Mouse (Mus musculus): ENCODE measurements around the gene Itpripl1.
"Not testable (repeated sequence)": the region's sequence is repeated elsewhere in the genome, so short reads cannot be mapped to it uniquely, and the experiment has no call there.

Gene Itpripl1

DNA sequence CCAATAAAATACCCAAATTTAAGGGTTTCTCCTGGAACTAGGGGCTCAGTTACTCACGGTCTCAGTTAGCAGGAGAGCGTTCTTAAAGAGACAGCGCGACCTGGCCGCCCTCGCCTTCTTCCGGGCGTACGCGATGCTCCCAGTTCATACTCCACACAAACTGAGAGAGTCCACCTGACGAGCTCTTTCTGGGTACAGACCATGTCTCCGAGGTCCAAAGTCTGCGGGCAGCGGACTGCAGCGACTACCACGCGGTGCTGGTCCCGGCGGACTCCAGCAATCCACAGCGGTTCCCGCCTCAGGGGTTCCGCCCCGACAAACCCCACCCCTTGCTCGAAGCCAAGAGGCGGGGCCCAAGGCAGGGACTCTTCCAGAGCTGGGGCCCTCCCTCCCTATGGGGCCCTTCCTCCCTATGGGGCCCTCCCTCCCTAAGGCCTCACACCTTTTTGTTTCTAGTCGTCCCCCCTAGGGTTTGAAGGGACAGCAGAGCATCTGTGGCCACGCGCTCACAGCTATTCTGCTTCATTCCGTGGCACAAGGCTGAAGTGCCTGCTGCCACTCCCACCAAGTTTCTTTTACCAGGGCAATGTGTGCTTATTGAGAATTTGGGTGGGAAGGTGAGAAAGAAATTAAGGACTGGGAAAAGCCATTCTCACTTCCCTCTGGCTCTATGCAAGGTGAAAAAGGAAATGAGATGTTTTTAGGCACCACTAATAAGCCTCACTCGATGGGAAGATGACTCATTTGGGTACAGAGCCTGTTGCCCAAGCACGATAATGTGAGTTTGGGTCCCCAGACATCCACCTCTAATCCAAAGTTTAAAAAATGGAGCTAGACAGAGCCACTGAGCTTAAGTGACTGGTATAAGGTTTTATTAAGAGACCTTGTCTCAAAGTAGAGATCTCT lies at the start of gene Itpripl1:
TSS of gene Itpripl1 (minus strand) at position 285 of the 906 bp plus-strand sequence.
- DNase-seq (ENCODE audit: low read depth, low spot score) = peak; percentile 83

DNA sequence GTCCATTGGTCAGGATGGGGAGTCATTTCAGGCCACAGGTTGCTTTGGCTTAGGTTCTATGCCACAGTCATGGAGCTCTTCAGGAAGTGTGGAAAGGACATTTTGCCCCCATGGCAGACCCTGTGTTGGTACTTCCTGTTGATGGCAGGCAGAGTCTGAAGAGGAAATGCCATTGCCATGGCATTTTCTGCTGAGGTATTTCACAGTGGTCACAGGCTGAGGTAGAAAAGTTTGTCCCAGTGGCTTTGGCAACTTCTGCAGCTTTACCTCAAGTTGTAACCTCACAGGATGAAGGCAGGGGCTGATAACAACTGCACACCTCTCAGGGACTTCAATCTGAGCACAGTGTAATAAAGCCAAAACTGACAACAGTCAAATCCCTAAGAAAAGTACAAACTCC lies 46.3 kb upstream of the Itpripl1 start:
- peak; percentile 33 for DNase-seq (ENCODE audit: low read depth, low spot score)

DNA sequence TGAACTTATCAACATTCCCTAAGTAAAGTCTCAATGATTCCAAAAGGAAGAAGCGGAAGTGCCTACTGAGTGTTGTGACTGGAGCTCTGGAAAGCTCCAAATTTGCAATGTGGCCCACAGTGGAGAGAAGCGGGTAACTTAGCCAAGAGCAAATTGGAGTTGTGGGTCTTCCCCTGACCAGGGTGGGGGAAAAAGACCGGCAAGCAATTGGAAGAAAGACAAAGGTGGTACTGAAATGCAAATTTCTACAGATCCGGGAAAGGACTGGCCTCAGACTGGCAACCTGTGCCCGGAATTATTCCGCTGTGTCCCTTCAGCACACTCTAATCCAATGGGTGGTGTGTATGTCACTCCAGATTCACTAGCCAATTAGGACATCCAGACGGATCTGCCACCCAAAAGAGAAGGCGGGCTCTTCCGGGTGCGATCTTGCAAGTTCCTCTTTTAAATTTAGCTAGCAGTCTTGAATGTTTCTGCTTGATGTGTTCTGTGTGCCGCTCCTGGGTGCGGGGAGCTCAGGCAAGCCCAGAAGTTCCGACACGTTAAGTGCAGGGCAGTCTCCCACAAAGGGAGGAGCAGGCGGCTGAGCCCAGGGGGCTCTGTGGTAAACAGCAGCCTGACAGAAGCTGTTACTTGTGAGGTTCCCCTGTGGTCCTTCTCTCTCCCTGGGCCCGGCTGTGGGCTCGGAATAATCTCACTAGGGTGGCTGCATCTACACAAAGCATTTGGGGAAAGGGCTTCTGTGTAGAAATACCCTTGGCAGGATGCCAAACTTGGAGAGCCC lies 39.5 kb upstream of the Itpripl1 start:
- DNase-seq (ENCODE audit: low read depth, low spot score) = peak; percentile 86

DNA sequence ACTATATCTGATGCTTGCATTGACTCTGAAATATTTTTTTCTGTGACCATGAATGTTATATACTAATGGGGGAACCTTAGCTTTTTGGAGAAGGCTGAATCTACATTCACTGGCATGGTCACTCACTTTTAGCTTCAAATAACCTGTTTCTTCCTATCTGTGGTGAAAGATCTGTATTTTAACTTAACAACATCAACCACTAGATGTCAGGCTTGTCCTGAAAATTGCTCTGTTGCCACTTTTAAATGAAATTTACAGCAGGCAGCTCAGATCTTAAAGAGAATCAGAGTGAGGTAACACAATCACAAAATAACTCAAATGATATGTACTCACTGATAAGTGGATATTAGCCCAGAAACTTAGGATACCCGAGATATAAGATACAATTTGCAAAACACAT lies 23.0 kb upstream of the Itpripl1 start:
- peak; percentile 67 for DNase-seq (ENCODE audit: low read depth, low spot score)

DNA sequence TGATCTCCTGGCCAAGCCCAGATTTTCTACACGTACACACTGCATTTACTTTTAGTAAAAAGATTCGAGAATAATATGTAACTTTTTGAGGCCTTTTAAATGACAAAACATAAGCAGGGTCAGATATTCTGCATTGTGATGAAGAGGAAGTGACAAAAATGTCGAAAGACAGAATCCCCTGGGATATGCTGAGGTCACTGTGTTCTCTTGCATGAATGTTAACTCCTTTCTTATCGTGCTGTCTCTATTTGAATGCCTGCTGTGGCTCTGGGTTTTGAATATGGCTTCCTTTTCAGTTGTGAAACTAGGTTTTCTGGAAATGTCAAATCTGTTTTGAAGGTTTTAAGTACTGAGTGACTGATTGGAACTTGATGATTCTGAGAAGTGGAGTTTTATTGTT lies 22.4 kb upstream of the Itpripl1 start:
- DNase-seq (ENCODE audit: low read depth, low spot score) = no peak

DNA sequence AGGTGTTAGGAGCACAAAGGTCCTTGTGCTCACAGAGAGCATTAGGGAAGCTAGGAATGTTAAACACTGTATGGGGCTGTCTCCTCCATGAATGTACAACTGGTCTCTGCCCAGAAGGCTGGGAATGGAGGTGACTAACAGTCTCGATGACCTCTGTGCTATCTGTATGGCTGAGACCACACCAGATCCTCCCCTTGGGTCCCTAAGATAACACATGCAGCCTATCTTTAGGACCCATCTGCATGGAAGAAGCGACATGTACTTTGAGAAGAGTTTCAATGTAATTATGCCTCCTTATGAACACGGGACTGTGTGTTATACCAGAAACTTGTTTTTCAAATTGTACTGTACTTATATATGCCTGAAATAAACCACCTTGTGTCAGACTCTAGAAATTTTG lies 2.5 kb upstream of the Itpripl1 start:
- no peak for DNase-seq (ENCODE audit: low read depth, low spot score)

DNA sequence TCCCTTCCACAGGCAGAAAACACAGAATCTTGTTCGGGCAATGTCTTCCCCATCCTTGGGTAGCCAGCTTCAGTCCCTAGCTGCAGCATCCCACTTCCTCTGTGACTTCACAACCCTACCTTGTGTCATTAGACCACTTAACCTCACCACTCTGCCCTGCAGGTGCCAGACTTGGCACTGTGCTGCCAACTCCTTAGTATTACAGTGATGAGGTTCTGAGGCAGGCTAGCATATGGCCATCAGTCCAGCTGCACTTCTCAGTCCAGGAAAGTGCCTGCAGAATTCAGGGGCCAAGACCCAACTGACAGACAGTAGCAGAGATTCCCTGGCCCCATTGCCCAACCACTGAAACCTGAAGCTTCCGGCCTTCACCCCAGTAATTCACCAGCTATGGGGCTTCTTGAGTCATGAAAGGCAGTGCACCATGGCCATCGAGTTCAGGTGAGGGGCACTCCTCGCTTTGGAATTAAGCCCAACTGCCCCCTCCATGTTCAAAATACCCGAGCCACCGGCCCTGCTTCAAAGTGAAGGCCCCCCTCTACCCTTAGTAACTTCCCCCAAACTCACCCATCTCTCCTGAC lies 575 bp downstream of the Itpripl1 start:
- peak; percentile 35 for DNase-seq (ENCODE audit: low read depth, low spot score)

DNA sequence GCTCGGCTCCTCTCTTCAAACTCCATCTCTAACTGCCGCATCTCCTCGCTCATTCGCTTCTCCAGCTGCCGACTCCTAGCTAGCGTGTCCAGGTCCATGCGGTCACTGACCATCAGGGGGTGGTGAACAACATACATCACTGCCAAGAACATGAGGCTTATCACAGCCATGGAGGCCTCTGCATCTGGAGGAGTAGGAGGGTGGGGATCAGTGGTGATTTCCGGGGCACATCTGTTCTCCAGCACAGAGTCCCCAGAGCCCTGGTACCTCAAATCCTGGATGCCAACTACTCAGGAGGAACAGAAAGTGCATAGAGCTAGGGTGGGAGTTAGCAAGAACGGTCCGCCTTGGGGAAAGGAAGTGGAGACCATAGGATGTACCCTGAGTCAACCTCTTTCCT lies 1.2 kb downstream of the Itpripl1 start:
- DNase-seq (ENCODE audit: low read depth, low spot score) = no peak

DNA sequence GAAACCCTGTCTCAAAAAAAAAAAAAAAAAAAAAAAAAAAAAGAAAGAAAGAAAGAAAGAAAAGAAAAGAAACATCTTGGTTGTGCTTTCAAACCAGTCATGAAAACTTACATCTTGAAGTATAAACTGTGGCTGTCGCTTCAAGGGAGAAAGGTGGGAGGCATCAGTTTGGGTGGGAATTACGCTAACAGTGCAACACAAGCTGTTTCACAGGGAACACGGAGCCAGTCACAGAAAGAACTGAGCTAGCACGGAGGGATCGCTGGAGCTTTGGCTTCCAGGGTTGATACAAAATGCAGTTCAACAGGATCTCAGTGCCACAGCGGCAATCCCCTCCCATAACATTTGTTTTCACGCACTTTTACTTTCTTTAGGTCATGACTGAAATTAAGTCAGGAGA lies 3.2 kb downstream of the Itpripl1 start:
- DNase-seq (ENCODE audit: low read depth, low spot score) = no peak

DNA sequence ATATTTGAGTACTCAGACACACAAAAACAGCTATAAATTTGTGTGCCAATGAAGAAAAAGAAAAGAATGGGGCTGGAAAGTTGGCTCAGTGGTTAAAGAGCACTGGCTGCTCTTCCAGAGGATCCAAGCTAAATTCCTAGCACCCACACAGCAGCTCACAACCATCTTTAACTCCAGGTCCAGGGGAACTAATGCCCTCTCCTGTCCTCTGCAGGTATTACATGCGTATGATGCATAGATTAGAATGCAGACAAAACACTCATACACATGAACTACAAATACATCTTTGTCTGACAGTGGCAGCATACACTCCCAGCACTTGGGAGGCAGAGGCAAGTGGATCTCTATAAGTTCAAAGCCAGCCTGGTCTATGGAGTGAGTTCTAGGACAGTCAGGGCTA lies 3.6 kb downstream of the Itpripl1 start:
- no peak for DNase-seq (ENCODE audit: low read depth, low spot score)

DNA sequence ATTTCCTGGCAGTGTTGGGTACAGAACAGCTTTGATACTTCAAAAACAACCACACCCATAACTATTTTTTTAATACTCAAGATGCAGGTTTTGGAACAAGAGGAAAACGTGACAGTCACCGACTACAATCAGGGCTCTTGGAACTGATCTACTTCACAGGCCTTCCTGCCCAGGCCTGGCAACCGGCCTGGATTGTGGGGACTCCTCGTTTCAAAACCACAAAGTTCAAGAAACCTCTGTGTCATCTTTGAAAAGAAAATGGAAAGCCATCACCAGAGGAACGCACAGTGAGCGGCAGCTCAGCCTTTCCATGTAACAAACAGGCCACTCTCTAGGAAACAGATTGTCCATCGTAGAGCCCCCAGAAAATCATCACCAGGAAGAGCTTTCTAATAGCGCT lies 4.1 kb downstream of the Itpripl1 start:
- no peak for DNase-seq (ENCODE audit: low read depth, low spot score)

DNA sequence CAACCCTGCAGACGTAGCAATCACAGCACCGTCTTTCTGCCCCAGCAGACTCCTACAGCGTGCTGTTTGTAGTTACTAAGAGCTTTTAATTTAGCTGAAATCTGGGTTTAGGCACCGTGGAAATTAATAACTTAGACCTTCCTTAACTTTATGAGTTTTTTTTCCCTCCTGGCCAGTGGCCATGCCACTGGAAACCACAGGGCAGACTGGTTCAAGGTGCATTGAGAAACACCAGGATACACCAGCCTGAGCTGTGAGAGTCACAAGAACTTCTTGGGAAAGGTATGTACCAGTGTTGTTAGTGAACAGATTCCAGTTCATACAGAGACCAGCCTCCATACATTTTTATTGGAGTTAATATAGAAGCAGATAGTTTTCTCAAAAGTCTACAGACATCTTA lies 4.8 kb downstream of the Itpripl1 start:
- no peak for DNase-seq (ENCODE audit: low read depth, low spot score)

DNA sequence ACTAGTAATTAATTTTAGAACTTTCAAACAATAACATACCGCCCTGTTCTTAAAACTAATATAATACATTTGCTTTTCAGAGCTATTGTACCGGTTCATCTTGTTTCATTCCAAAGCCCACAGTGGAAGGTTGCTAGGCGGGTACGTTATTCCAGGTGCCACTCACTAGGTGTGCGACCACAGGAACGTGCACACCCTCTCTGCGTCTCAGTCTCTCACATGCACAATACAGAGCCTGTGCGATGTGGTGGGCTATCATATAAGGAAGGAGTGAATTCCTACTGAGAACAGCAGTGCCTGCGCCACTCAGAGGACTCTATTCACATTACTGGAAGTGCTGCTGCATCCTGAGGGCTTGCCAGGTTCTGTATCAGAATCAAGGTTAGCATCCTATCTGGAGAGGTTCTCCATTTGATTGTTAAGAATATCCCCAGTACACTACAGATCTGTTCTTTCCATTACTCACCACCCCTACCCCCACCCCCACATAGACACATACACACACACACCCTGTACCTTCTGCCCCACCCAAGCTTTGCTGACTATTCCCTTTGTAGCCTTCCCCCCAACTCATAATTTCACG lies 5.3 kb downstream of the Itpripl1 start:
- no peak for DNase-seq (ENCODE audit: low read depth, low spot score)

DNA sequence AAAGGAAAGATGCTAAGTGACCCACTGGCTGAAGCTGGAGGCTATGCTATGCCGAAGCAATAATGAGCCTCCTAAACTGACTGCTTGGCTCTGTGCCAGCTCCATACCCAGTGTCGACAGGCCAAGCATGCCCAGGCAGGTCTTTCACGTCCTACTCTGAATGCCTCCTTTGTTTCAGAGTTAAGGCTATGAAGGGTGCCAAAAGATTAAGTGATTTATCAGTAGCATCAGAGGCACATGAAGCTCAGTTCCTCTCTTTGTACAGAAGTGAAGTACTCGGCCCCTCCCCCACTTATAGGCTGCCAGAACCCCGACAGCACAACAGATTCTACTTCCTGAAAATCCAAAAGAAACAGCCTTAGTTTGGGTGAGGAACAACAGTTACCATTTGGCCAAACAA lies 6.3 kb downstream of the Itpripl1 start:
- no peak for DNase-seq (ENCODE audit: low read depth, low spot score)

DNA sequence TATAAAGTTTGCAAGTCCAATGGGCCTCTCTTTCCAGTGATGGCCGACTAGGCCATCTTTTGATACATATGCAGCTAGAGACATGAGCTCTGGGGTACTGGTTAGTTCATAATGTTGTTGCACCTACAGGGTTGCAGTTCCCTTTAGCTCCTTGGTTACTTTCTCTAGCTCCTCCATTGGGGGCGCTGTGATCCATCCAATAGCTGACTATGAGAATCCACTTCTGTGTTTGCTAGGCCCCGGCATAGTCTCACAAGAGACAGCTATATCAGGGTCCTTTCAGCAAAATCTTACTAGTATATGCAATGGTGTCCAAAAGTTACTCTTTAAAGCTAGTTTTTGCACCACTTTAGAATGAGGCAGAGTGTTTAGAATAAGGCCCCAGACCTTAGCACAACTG lies 8.0 kb downstream of the Itpripl1 start:
- DNase-seq (ENCODE audit: low read depth, low spot score) = not testable (repeated sequence)

DNA sequence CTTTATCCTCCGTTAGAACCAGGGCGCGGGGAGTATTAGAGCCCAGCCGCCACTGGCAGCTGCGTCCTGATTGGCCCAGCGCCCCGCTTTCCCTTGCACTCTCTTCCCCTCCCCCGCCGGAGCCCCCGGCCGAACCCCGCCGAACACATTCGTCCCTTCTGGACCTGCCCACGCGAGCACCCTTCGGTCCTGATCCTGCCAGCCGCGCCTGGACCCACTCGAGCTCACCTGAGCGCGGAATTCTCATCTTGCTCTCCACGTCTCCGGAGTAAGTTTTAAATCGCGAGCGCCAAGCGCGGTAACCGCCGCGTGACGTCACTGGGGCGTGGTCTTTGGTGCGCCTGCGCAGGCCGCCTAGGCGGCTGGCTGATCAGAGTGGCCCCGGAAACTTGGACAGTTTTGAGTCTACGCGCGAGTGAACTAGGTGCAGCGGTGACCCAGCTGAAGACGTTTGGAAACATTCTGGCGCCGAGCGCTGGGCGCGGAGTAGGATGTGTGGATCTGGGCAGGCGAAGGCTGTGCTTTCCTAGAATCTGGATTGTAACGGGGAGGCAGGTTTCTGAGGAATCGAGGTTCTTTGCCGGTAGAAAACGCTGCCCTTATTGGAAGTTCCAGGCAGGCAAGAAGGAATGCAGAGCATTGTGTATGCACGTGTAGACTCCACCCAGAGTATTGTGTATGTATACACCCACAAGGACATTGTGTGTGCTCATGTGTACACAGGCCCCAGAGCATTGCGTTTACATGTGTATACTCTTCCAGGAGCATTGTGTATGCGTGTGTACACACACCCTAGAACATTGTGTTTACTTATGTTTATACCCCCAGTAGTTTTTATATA lies 9.4 kb downstream of the Itpripl1 start, which contains the start of gene Ncaph:
TSS of gene Ncaph (minus strand) at position 334 of the 841 bp plus-strand sequence.
- peak; percentile 95 for DNase-seq (ENCODE audit: low read depth, low spot score)

DNA sequence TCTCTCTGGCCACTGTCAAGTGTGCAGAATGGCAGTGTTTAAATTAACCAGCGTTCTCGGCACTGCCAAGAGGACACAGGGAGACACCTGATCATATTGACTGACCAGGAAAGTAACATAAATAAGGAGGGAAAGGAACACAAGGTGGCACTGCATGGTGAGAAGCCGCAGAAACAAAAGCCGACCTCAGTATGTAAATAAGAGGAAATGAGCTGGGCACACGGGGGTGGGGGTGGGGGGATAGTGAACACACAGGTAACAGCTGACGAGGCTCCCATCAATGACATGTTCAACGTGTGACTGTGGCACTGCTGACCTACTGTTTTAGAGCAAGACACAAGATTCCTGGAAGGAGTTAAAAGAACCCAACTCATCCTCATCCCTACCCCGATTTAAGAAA lies 11.9 kb downstream of the Itpripl1 start:
- peak; percentile 65 for DNase-seq (ENCODE audit: low read depth, low spot score)

DNA sequence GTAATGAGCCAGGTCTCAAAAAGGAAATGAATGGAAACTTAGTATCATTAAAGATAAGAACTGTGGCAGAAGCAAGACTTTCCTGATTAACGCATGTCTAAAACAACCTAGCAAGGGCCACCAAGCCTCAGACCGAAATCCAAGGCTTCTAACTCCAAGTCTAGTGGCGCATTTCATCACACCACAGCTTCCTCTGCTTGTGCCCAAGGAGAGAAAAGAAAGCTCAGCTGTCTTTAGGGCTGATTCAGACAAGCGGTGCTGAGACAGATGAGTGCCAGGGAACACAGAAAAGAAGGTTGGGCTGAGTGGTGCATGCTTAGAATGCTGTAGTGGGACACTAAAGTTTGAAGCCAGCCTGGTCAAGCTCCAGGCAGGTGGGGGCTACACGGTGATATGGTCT lies 14.3 kb downstream of the Itpripl1 start:
- DNase-seq (ENCODE audit: low read depth, low spot score) = no peak

DNA sequence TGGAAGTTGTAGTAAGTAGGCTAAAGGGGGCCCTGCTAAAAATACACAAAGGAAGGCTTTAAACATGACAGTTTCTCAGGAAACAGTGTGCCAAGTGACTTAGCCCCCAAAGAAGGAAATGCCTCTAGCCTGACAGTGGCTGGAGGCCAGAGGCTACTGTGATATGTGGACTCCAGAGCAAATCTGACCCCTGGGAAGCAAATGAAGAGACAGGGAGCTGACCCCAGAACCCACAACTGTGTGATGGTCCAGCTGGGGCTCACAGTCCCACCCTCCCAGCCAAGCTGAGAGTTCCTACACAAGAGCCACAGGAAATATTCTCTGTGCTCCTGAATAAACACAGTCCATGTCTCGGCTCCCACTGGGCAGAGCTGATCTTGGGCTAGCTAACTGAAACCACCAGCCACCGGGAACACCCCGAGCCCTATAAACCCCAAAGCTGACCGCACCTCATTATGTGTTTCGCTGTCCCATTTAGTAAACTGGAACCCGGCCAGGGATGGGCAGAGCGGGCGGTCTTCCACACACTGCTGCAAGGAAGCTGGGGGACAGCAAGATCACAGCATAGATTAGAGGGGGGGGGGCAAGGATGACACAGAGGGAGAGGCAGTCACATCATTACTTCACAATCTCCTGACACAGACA lies 21.5 kb downstream of the Itpripl1 start:
- DNase-seq (ENCODE audit: low read depth, low spot score) = no peak

DNA sequence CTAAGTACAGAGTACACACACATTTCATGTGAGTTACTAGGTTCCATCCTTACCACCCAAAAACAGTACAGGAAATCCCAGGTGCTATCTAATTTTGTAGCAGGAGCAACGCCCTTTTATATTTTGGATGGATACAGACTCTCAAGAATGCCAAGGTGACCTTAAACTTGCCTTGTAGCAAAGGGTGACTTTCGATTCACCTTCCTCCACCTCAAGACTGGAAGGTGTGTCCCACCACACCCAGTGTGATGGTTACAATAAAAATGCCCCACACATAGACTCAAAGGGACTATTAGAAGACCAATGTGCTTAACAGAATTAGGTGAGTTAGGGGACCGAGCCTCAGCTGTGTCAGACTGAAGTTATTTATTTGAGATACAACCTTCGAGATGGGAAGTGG lies 34.3 kb downstream of the Itpripl1 start:
- DNase-seq (ENCODE audit: low read depth, low spot score) = no peak

DNA sequence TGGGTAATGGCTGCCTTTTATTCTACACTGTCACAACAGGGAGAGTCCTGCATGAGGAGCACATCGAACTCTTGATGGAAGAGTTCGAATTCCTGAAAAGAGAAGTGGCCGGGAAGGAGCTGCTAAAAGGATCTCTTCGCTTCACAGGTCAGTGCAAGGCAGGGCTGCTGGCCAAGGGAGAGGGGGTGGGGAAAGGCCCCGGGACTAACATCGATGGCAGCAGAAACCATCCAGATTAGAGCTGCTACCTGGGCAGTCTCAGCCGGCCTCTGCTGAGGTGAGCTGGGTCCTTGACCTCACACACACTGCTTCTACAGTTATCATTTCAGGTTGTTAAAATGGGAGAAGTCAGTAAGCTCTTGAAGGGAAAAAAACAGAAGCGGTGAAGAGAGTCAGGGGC lies 51.2 kb downstream of the Itpripl1 start:
- no peak for DNase-seq (ENCODE audit: low read depth, low spot score)

Data from CD4-positive helper T cell, adult 2 months (primary cell).